Mouse (Mus musculus) ES-E14 (cell line): ENCODE measurements at regions not wholly inside any gene's neighbourhood (a gene's known extent, or its start where the extent isn't known, plus 50 kb on each side); places are given as distances from the start of the nearest gene placed in this dataset.

Experiments used
- HCFC1 ChIP-seq: IDR thresholded peaks from 2 replicates; pipeline ENCODE4 v1.6.1; 2012; ENCODE audit warnings: low read length, inconsistent platforms, borderline replicate concordance; ENCODE audit not compliant: insufficient read depth
- MAFK ChIP-seq: IDR thresholded peaks from 2 replicates; pipeline ENCODE4 v1.6.1; 2014; ENCODE audit warnings: mild to moderate bottlenecking, low read depth, low read length, inconsistent platforms; ENCODE audit not compliant: insufficient read depth

- TF ChIP-seq MAFK (no peak), HCFC1 (no peak)
Measured at GRCm38 (mm10) chr14:102712600-102712999, 269.8 kb downstream of the Kctd12 start.
